Mouse (Mus musculus): ENCODE results near the gene Gm10406.
"Not testable (repeated sequence)": the region's sequence is repeated elsewhere in the genome, so short reads cannot be mapped to it uniquely, and the experiment has no call there.

Gene Gm10406

GRCm38 (mm10) chr14:7026781-7027749, at the start of gene Gm10406:
Gm10406 (minus strand) TSS chr14:7027449.
- DNase-seq (ENCODE audit: low spot score in 2 of 2): not testable (repeated sequence)

GRCm38 (mm10) chr14:7044870-7045269, 17.6 kb upstream of the Gm10406 start, which contains the start of gene Gm3685:
Gm3685 (minus strand) TSS chr14:7044970.
- not testable (repeated sequence) for DNase-seq (ENCODE audit: low spot score in 2 of 2)

GRCm38 (mm10) chr14:7026274-7026673, 975 bp downstream of the Gm10406 start:
- not testable (repeated sequence) for DNase-seq (ENCODE audit: low spot score in 2 of 2)

- not testable (repeated sequence) for DNase-seq (ENCODE audit: low spot score in 2 of 2)
Observed at GRCm38 (mm10) chr14:6973718-6974117, 53.5 kb downstream of the Gm10406 start, which contains the start of gene Gm6356. Gm6356 (minus strand) TSS chr14:6973818.

Measured in spleen, postnatal 14 days (tissue).